In genomic region chr3:95282381-95282864, GRCm38 (mm10) we compare ENCODE assay signal across 8 mouse cellular contexts. TPM values are rescaled to one million over a fixed set of nuclear protein-coding genes. Genes with fewer than 3 reads are reported as not detected.
A peak's percentile ranks its signal among the peaks of the same experiment; 100 is the strongest.
DNase-seq lines count a peak whose midpoint lies in the region; ATAC-seq and TF ChIP-seq lines count a peak whose summit lies in the region.

No protein-coding gene starts in this region.

- H3K4me3 ChIP-seq in cerebellum, adult 2 months (replicated peaks; ENCODE audit: insufficient read depth, low read depth, low read length) = peak overlapping the region; percentile 84
- peak overlapping the region; percentile 71 for H3K4me3 ChIP-seq in forebrain, embryonic 10.5 days
- peak overlapping the region; percentile 73 for H3K4me3 ChIP-seq in hindbrain, embryonic 13.5 days
- H3K4me3 ChIP-seq in liver, embryonic 14.5 days (ENCODE audit: insufficient read depth in 1 of 2, low read depth in 2 of 2, low read length in 2 of 2) = peak overlapping the region; percentile 75 to 88
- peak overlapping the region; percentile 84 for H3K4me3 ChIP-seq in myocyte

- H3K27me3 ChIP-seq in cerebellum, adult 2 months (ENCODE audit: control insufficient read depth, insufficient read depth, low read length) = no peaks in the 10 kb centered on the region
- no peaks in the 10 kb centered on the region for H3K27me3 ChIP-seq in forebrain, embryonic 10.5 days (ENCODE audit: poor library complexity, severe bottlenecking)
- no peaks in the 10 kb centered on the region for H3K27me3 ChIP-seq in hindbrain, embryonic 13.5 days
- H3K27me3 ChIP-seq in liver, embryonic 14.5 days (ENCODE audit: control insufficient read depth, insufficient read depth, low read length) = no peaks in the 10 kb centered on the region
- no peaks in the 10 kb centered on the region for H3K27me3 ChIP-seq in myocyte (ENCODE audit: control insufficient read depth, insufficient read depth, insufficient read length)

- H3K4me2 ChIP-seq in hindbrain, embryonic 13.5 days = peak overlapping the region; percentile 85
- H3K4me2 ChIP-seq in liver, embryonic 14.5 days (ENCODE audit: low read depth) = peak overlapping the region; percentile 87
- H3K4me2 ChIP-seq in myocyte (ENCODE audit: low read depth) = peak overlapping the region; percentile 94

- H3K9me3 ChIP-seq in forebrain, embryonic 10.5 days = no peaks in the 10 kb centered on the region
- no peaks in the 10 kb centered on the region for H3K9me3 ChIP-seq in hindbrain, embryonic 13.5 days
- H3K9me3 ChIP-seq in liver, embryonic 14.5 days (ENCODE audit: control insufficient read depth, low read length) = no peaks in the 10 kb centered on the region

- no peak for TF ChIP-seq CTCF in cerebellum, adult 2 months (IDR thresholded peaks at IDR 0.05; ENCODE audit: borderline replicate concordance, insufficient read depth, low read depth, low read length)
- no peak for TF ChIP-seq CTCF in liver, embryonic 14.5 days (IDR thresholded peaks at IDR 0.05; ENCODE audit: low read depth)

- TF ChIP-seq EP300 in liver, embryonic 14.5 days (IDR thresholded peaks at IDR 0.05; ENCODE audit: low read depth) = no peak

- peaks cover 9% of the 10 kb centered on the region; the same call in 1 of the 2 replicates for H3K4me1 ChIP-seq in cerebellum, adult 2 months (ENCODE audit: control insufficient read depth, insufficient read depth, low read length)
- H3K4me1 ChIP-seq in forebrain, embryonic 10.5 days = peaks cover 33% of the 10 kb centered on the region
- H3K4me1 ChIP-seq in hindbrain, embryonic 13.5 days (replicated peaks) = peaks cover 39% of the 10 kb centered on the region
- H3K4me1 ChIP-seq in liver, embryonic 14.5 days (replicated peaks; ENCODE audit: control insufficient read depth in 2 of 2, insufficient read depth in 2 of 2, low read length in 1 of 2) = peaks cover 13 to 30% of the 10 kb centered on the region in 2 experiments

- H3K36me3 ChIP-seq in forebrain, embryonic 10.5 days (replicated peaks) = peaks cover 2% of the 10 kb centered on the region
- H3K36me3 ChIP-seq in hindbrain, embryonic 13.5 days = peaks cover 7% of the 10 kb centered on the region
- no peaks in the 10 kb centered on the region; the same call in 1 of the 2 replicates for H3K36me3 ChIP-seq in liver, embryonic 14.5 days (replicated peaks; ENCODE audit: control insufficient read depth, insufficient read depth, low read depth)
- no peaks in the 10 kb centered on the region for H3K36me3 ChIP-seq in myocyte (ENCODE audit: control insufficient read depth, insufficient read depth)

- H3ac ChIP-seq in myocyte (ENCODE audit: control insufficient read depth, insufficient read length) = peak overlapping the region; percentile 71

- peaks cover 30% of the 10 kb centered on the region for H3K79me2 ChIP-seq in myocyte (ENCODE audit: control insufficient read depth, insufficient read depth)

- H3K9ac ChIP-seq in hindbrain, embryonic 13.5 days = peak overlapping the region; percentile 89
- peak overlapping the region; percentile 95 for H3K9ac ChIP-seq in liver, embryonic 14.5 days (replicated peaks)

- H3K27ac ChIP-seq in cerebellum, adult 2 months (ENCODE audit: insufficient read depth, low read length) = peak overlapping the region; percentile 97
- H3K27ac ChIP-seq in forebrain, embryonic 10.5 days = peak overlapping the region; percentile 94
- H3K27ac ChIP-seq in hindbrain, embryonic 13.5 days = peak overlapping the region; percentile 95
- H3K27ac ChIP-seq in liver, embryonic 14.5 days = peak overlapping the region; percentile 82

- TF ChIP-seq POLR2A in cerebellum, adult 2 months (IDR thresholded peaks at IDR 0.05; ENCODE audit: borderline replicate concordance, insufficient read depth, low read length) = no peak
- TF ChIP-seq POLR2A in myocyte (IDR thresholded peaks at IDR 0.05; ENCODE audit: insufficient read length, low read depth) = no peak

- peak; percentile 27 for ATAC-seq in activated CD4-positive, CD25-positive, alpha-beta regulatory T cell, adult 4 months
- ATAC-seq in hindbrain, embryonic 13.5 days (ENCODE audit: low FRiP score) = 0 out of 2 replicates have a peak, but pooled peaks have one; percentile 4
- ATAC-seq in liver, embryonic 14.5 days (ENCODE audit: insufficient read depth) = peak; percentile 19; the same call in 1 of the 2 replicates

- WGBS in cerebellum, adult 2 months = under 1% methylated on average over 11 of the region's 11 CpGs
- under 1% methylated on average over 11 of the region's 11 CpGs for WGBS in forebrain, embryonic 10.5 days
- under 1% methylated on average over 11 of the region's 11 CpGs for WGBS in hindbrain, embryonic 13.5 days
- 1% methylated on average over 11 of the region's 11 CpGs for WGBS in liver, embryonic 14.5 days (ENCODE audit: insufficient replicate concordance)

- peak in 1 of 2 experiments; percentile 54 for DNase-seq in cerebellum, adult 2 months
- no peak for DNase-seq in cerebellum, adult 11 months
- DNase-seq in forebrain, embryonic 10.5 days (ENCODE audit: extremely low spot score, low spot score) = no peak
- DNase-seq in liver, embryonic 14.5 days (ENCODE audit: low read depth in 3 of 3, low spot score in 3 of 3) = peak; percentile 49 to 61 (median 53)
- peak; percentile 62 for DNase-seq in thymus, postnatal 4 days

TF ChIP-seq in myocyte, 11 proteins besides CTCF, POLR2A, EP300 and RAD21:
- TF ChIP-seq MYOG (IDR thresholded peaks at IDR 0.05; ENCODE audit: control insufficient read depth in 1 of 3, insufficient read depth in 1 of 3, insufficient read length in 2 of 3, low read depth in 2 of 3) = no peak
- peak; percentile 67; the same call in 1 of the 2 replicates for TF ChIP-seq CEBPB (IDR thresholded peaks at IDR 0.05; ENCODE audit: insufficient read depth, poor library complexity, severe bottlenecking)
TF ChIP-seq in myocyte: peak in this region for 1.

RNA-seq across cellular contexts. Expression of gene Prune1, which starts 0.5 kb away (rescaled TPM):
- 43.2 and 47.6 TPM in 2 replicates for polyA plus RNA-seq in cerebellum, adult 2 months (2012; rRNA removed)
- polyA plus RNA-seq in activated CD4-positive, CD25-positive, alpha-beta regulatory T cell, adult 4 months (2017; shearing (Covaris generic)) = 1 to 10 TPM; 6.3 to 9.7 TPM
- 26.2 and 26.9 TPM in 2 replicates for polyA plus RNA-seq in forebrain, embryonic 10.5 days (2016; fragmentation: Nextera tagmentation; extraction: Ambion mirVana)
- polyA plus RNA-seq in hindbrain, embryonic 13.5 days (2015; fragmentation: Nextera tagmentation; extraction: Ambion mirVana) = 50.3 and 51.8 TPM in 2 replicates
- polyA plus RNA-seq in liver, embryonic 14.5 days (2012; rRNA removed) = 8.0 TPM in 2 replicates
- polyA plus RNA-seq in liver, embryonic 14.5 days (2014; fragmentation: Nextera tagmentation; extraction: Ambion mirVana) = 6.8 and 7.3 TPM in 2 replicates
- 43.1 TPM for polyA plus RNA-seq in myocyte (2012; fragmentation: generic; extraction: Trizol)

RNA-seq across cellular contexts. Expression of gene Mindy1, which starts 1.3 kb away (rescaled TPM):
- 96.8 and 103 TPM in 2 replicates for polyA plus RNA-seq in cerebellum, adult 2 months (2012; rRNA removed)
- 10 to 100 TPM; 19.3 to 21.6 TPM for polyA plus RNA-seq in activated CD4-positive, CD25-positive, alpha-beta regulatory T cell, adult 4 months (2017; shearing (Covaris generic))
- polyA plus RNA-seq in forebrain, embryonic 10.5 days (2016; fragmentation: Nextera tagmentation; extraction: Ambion mirVana) = 27.2 and 27.9 TPM in 2 replicates
- polyA plus RNA-seq in hindbrain, embryonic 13.5 days (2015; fragmentation: Nextera tagmentation; extraction: Ambion mirVana) = 42.2 and 43.0 TPM in 2 replicates
- 13.2 and 13.6 TPM in 2 replicates for polyA plus RNA-seq in liver, embryonic 14.5 days (2012; rRNA removed)
- 16.1 and 16.8 TPM in 2 replicates for polyA plus RNA-seq in liver, embryonic 14.5 days (2014; fragmentation: Nextera tagmentation; extraction: Ambion mirVana)
- 33.3 TPM for polyA plus RNA-seq in myocyte (2012; fragmentation: generic; extraction: Trizol)

RNA-seq across cellular contexts. Expression of gene Anxa9, which starts 24.6 kb away (rescaled TPM):
- polyA plus RNA-seq in cerebellum, adult 2 months (2012; rRNA removed) = 1.2 and 1.5 TPM in 2 replicates
- under 1 TPM in 1 of 2 experiments, not detected in 1; 0.83 TPM for polyA plus RNA-seq in activated CD4-positive, CD25-positive, alpha-beta regulatory T cell, adult 4 months (2017; shearing (Covaris generic))
- polyA plus RNA-seq in forebrain, embryonic 10.5 days (2016; fragmentation: Nextera tagmentation; extraction: Ambion mirVana) = 1.8 and 1.9 TPM in 2 replicates
- 0.31 and 0.38 TPM in 2 replicates for polyA plus RNA-seq in hindbrain, embryonic 13.5 days (2015; fragmentation: Nextera tagmentation; extraction: Ambion mirVana)
- 2.5 and 2.6 TPM in 2 replicates for polyA plus RNA-seq in liver, embryonic 14.5 days (2012; rRNA removed)
- 2.8 and 3.8 TPM in 2 replicates for polyA plus RNA-seq in liver, embryonic 14.5 days (2014; fragmentation: Nextera tagmentation; extraction: Ambion mirVana)
- 1.5 TPM for polyA plus RNA-seq in myocyte (2012; fragmentation: generic; extraction: Trizol)

RNA-seq across cellular contexts. Expression of gene Bnipl, which starts 31.4 kb away (rescaled TPM):
- polyA plus RNA-seq in cerebellum, adult 2 months (2012; rRNA removed) = 1.8 and 1.9 TPM in 2 replicates
- not detected for polyA plus RNA-seq in activated CD4-positive, CD25-positive, alpha-beta regulatory T cell, adult 4 months (2017; shearing (Covaris generic))
- 0.38 and 0.42 TPM in 2 replicates for polyA plus RNA-seq in forebrain, embryonic 10.5 days (2016; fragmentation: Nextera tagmentation; extraction: Ambion mirVana)
- 0.13 and 0.25 TPM in 2 replicates for polyA plus RNA-seq in hindbrain, embryonic 13.5 days (2015; fragmentation: Nextera tagmentation; extraction: Ambion mirVana)
- 0.04 TPM in 2 replicates for polyA plus RNA-seq in liver, embryonic 14.5 days (2012; rRNA removed)
- polyA plus RNA-seq in liver, embryonic 14.5 days (2014; fragmentation: Nextera tagmentation; extraction: Ambion mirVana) = 0.16 TPM in 1 of 2 replicates, not detected in the other
- 0.31 TPM for polyA plus RNA-seq in myocyte (2012; fragmentation: generic; extraction: Trizol)

RNA-seq across cellular contexts. Expression of gene Cers2, which starts 32.2 kb away (rescaled TPM):
- 133 and 142 TPM in 2 replicates for polyA plus RNA-seq in cerebellum, adult 2 months (2012; rRNA removed)
- polyA plus RNA-seq in activated CD4-positive, CD25-positive, alpha-beta regulatory T cell, adult 4 months (2017; shearing (Covaris generic)) = 100 to 1,000 TPM; 139 to 172 TPM
- 119 and 130 TPM in 2 replicates for polyA plus RNA-seq in forebrain, embryonic 10.5 days (2016; fragmentation: Nextera tagmentation; extraction: Ambion mirVana)
- 91.8 and 93.7 TPM in 2 replicates for polyA plus RNA-seq in hindbrain, embryonic 13.5 days (2015; fragmentation: Nextera tagmentation; extraction: Ambion mirVana)
- polyA plus RNA-seq in liver, embryonic 14.5 days (2012; rRNA removed) = 55.1 and 63.8 TPM in 2 replicates
- polyA plus RNA-seq in liver, embryonic 14.5 days (2014; fragmentation: Nextera tagmentation; extraction: Ambion mirVana) = 80.2 and 88.2 TPM in 2 replicates
- polyA plus RNA-seq in myocyte (2012; fragmentation: generic; extraction: Trizol) = 116 TPM

Comparison
In these comparisons a context has a peak if more than half of its experiments do, and no peak if none do; other contexts are left out.
1. DNase-seq: peak in liver, embryonic 14.5 days (3 of 3) and thymus, postnatal 4 days (single experiment); none in cerebellum, adult 11 months (single experiment) and forebrain, embryonic 10.5 days (single experiment).
2. Peak in every context shown above with its lines, with median percentiles within 50 percentile points of each other: H3K27ac ChIP-seq, H3K4me3 ChIP-seq, ATAC-seq and H3K4me2 ChIP-seq.